Mouse (Mus musculus) midbrain, embryonic 14.5 days (tissue): ENCODE measurements at regions not wholly inside any gene's neighbourhood (a gene's known extent, or its start where the extent isn't known, plus 50 kb on each side); places are given as distances from the start of the nearest gene placed in this dataset.

ENCODE experiments used
- ATAC-seq: fragments of 200-750 bp; cut with Nextera tagmentation; 2 replicates; pipeline ENCODE4 v1.8.0; 2017; ENCODE audit warnings: moderate number of reproducible peaks, moderate library complexity; ENCODE audit not compliant: low FRiP score, low TSS enrichment
- DNase-seq: peaks from one replicate; pipeline ENCODE4 v3.0.0-alpha.2; 2015
- H3K27ac ChIP-seq: fragments of 300-500 bp; sonication (generic); replicated peaks from 2 replicates; pipeline ENCODE4 v1.5.1; 2014; ENCODE audit warnings: mild to moderate bottlenecking, low read depth, low read length, moderate library complexity
- H3K27me3 ChIP-seq: fragments of 300-500 bp; sonication (generic); 2 replicates; pipeline ENCODE4 v1.6.1; 2014; ENCODE audit warnings: low read length, control low read depth, mixed read lengths; ENCODE audit not compliant: control insufficient read depth, insufficient read depth
- H3K36me3 ChIP-seq: fragments of 300-500 bp; sonication (generic); 2 replicates; pipeline ENCODE4 v1.6.1; 2014; ENCODE audit warnings: low read length, control low read depth; ENCODE audit not compliant: control insufficient read depth, insufficient read depth
- H3K4me1 ChIP-seq: fragments of 300-500 bp; sonication (generic); 2 replicates; pipeline ENCODE4 v1.6.1; 2014; ENCODE audit warnings: mild to moderate bottlenecking, antibody characterized with exemption, low read length, control low read depth; ENCODE audit not compliant: control insufficient read depth, insufficient read depth
- H3K4me2 ChIP-seq: fragments of 300-500 bp; sonication (generic); 2 replicates; pipeline ENCODE4 v1.6.1; 2014; ENCODE audit warnings: mild to moderate bottlenecking, low read length, moderate library complexity
- H3K4me3 ChIP-seq: fragments of 300-500 bp; sonication (generic); replicated peaks from 2 replicates; pipeline ENCODE4 v1.5.1; 2014; ENCODE audit warnings: low read depth, low read length
- H3K9ac ChIP-seq: fragments of 300-500 bp; sonication (generic); replicated peaks from 2 replicates; pipeline ENCODE4 v1.6.1; 2014; ENCODE audit warnings: mild to moderate bottlenecking, low read length, moderate library complexity
- H3K9me3 ChIP-seq: fragments of 300-500 bp; sonication (generic); 2 replicates; pipeline ENCODE4 v1.6.1; 2016; ENCODE audit warnings: low read length, control low read depth, mixed read lengths; ENCODE audit not compliant: control insufficient read depth
- WGBS: fragments of 180-500 bp; shearing (Covaris S2); extraction: QIAGEN DNeasy Blood & Tissue Kit; methylation state at CpG from one replicate; pipeline ENCODE4 v1.1.7; 2014; 5-methylcytosine and 5-hydroxymethylcytosine counted together

DNA sequence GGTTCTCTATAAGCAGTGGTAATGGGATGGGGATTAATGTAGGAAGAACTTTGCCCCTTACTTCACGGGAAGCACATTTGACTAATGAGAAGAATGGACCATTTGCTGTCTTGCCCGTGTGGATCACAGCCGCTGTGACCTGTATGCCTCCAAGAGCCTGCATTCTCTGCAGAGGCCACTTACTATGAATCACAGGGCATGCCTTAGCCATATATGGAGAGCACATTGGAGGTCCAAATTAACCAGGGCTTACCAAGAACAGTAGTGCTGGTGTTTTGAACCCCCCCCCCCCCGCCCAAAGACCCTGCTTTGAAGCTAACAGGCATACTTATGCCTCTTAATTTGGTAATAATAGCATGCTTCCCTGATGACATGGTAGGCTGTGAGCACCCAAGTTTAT, 236.8 kb upstream of the Nectin3 start:
- DNase-seq (no peak), ATAC-seq (no peak)
- 85% methylated on average over 4 of the region's 4 CpGs for WGBS
- no peak overlapping the region for H3K4me2 ChIP-seq
- no peak overlapping the region for H3K27ac ChIP-seq
- H3K9me3 ChIP-seq, result no peaks in the 10 kb centered on the region
- no peaks in the 10 kb centered on the region for H3K4me1 ChIP-seq
- no peak overlapping the region for H3K9ac ChIP-seq
- H3K27me3 ChIP-seq, result no peaks in the 10 kb centered on the region
- no peak overlapping the region for H3K4me3 ChIP-seq
- no peaks in the 10 kb centered on the region for H3K36me3 ChIP-seq

DNA sequence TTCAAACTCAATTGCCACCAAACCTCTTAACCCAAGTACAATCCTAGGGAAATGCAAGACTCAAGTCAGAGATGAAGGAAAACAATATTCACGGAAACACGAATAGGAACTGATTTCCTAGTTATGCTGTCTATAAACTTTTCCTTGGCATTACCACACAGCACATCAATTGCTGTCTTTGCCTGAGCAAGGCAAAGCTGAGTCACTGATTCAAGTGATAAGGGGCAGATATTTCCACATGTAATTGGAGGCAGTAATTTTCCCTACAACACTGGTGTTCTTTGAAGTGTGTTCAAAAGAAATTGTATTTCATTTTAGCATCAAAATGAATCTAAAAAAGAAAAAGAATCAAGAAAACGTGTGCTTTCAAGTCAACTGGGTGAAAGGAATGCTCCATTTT, 230.1 kb upstream of the Nectin3 start:
- H3K9me3 ChIP-seq, result no peaks in the 10 kb centered on the region
- 84% methylated on average over 3 of the region's 3 CpGs for WGBS
- H3K27me3 ChIP-seq, result no peaks in the 10 kb centered on the region
- ATAC-seq, result no peak
- H3K4me1 ChIP-seq, result no peaks in the 10 kb centered on the region
- no peak overlapping the region for H3K9ac ChIP-seq
- no peak for DNase-seq
- no peak overlapping the region for H3K4me2 ChIP-seq
- no peak overlapping the region for H3K4me3 ChIP-seq
- H3K27ac ChIP-seq, result no peak overlapping the region
- no peaks in the 10 kb centered on the region for H3K36me3 ChIP-seq

DNA sequence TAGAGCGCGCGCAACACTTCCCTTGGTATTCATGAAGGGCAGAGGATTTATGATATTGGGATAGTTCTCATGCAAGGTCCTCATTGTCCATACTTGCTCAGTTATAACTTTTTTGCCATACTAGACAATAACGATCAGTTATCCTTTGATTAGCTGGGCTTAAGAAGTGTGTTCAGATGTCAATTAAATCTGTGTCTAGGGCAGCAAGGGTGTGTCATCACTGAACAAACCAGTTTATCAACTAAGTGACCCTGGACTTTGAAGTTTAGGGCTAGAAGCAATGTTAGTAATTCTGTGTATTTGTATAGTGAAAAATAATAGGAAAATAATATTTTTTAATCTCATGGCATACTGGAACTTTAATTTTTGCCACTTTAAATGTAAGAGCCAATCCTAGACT, 225.3 kb upstream of the Nectin3 start:
- 96% methylated on average over 4 of the region's 4 CpGs for WGBS
- no peak overlapping the region for H3K9ac ChIP-seq

DNA sequence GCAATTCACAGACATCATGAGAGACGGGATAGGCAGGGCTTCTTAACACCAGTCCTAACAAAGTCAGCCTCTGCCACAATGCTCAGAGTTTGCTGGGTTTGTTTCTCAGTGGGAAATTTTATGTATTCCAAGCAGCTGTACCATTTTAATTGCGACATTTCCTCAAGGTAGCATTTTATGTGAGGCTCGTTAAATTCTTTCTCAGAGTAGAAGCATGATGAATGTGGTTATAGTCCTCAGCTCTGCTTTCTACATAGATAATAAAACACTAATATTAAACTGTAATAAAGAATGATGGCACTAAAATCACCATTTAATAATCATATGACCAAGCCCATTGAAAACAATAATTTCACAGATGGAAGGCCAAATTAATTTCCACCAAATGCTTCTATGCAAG, 181.5 kb upstream of the Nectin3 start:
- Histone ChIP-seq H3K27me3 (no peaks in the 10 kb centered on the region), H3K9me3 (no peaks in the 10 kb centered on the region), H3K4me3 (no peak overlapping the region), H3K27ac (no peak overlapping the region), H3K36me3 (no peaks in the 10 kb centered on the region), H3K4me2 (no peak overlapping the region), H3K9ac (no peak overlapping the region), H3K4me1 (no peaks in the 10 kb centered on the region)
- ATAC-seq (no peak), DNase-seq (no peak)
- 86% methylated on average over 3 of the region's 3 CpGs for WGBS

More for the DNA sequence above, 225.3 kb upstream of the Nectin3 start:
- no peak for ATAC-seq
- Histone ChIP-seq H3K4me2 (no peak overlapping the region), H3K4me3 (no peak overlapping the region), H3K36me3 (no peaks in the 10 kb centered on the region), H3K9me3 (no peaks in the 10 kb centered on the region), H3K27ac (no peak overlapping the region), H3K27me3 (no peaks in the 10 kb centered on the region), H3K4me1 (no peaks in the 10 kb centered on the region)
- no peak for DNase-seq

DNA sequence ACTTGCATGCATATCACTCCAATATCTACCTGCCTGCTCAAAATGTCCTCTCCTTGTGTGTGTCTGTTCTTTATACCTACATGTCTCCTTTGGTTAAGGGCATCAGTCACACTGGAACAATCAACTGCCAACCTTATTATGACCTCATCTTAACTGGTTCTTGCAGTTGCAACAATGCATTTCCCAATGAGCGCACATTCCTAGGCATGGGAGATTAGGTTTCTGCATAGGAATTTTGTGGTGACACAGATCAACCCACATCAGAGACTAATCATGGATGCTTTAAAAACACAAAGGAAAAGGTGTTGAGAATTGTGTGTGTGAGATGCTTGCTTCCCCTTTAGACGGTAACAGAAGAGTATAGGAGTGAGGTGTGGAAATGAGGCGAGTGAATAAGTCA, 171.3 kb upstream of the Nectin3 start:
- 55% methylated on average over 3 of the region's 3 CpGs for WGBS
- H3K27me3 ChIP-seq, result no peaks in the 10 kb centered on the region
- no peak for ATAC-seq
- no peaks in the 10 kb centered on the region for H3K36me3 ChIP-seq
- no peak for DNase-seq
- H3K9ac ChIP-seq, result no peak overlapping the region
- no peak overlapping the region for H3K4me2 ChIP-seq
- no peak overlapping the region for H3K27ac ChIP-seq
- H3K9me3 ChIP-seq, result no peaks in the 10 kb centered on the region
- no peak overlapping the region for H3K4me3 ChIP-seq
- H3K4me1 ChIP-seq, result no peaks in the 10 kb centered on the region

DNA sequence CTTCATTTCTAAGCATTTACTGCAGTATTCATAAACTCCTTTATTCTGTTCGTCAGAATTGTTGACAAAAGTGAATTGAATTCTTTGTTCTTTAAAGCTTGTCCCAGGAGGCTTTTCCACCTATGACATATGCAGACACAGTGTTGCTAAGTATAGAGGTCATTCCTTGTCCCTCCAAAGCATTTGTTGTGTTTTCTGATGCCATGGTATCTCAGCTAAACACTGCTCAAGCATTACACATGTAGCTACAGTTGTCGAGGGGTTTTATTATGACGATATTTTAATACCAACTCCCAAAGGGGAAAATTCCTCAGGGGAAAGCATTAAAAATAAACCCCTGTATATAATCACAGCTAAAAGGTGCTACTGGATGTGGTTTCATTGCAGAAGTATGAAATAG, 167.2 kb upstream of the Nectin3 start:
- DNase-seq (no peak), ATAC-seq (no peak)
- no peak overlapping the region for H3K4me2 ChIP-seq
- H3K4me1 ChIP-seq, result no peaks in the 10 kb centered on the region
- H3K9me3 ChIP-seq, result no peaks in the 10 kb centered on the region
- no peak overlapping the region for H3K4me3 ChIP-seq
- no peaks in the 10 kb centered on the region for H3K27me3 ChIP-seq
- no peak overlapping the region for H3K27ac ChIP-seq
- no peak overlapping the region for H3K9ac ChIP-seq
- H3K36me3 ChIP-seq, result no peaks in the 10 kb centered on the region
- WGBS, result 82% methylated on average over 3 of the region's 3 CpGs

DNA sequence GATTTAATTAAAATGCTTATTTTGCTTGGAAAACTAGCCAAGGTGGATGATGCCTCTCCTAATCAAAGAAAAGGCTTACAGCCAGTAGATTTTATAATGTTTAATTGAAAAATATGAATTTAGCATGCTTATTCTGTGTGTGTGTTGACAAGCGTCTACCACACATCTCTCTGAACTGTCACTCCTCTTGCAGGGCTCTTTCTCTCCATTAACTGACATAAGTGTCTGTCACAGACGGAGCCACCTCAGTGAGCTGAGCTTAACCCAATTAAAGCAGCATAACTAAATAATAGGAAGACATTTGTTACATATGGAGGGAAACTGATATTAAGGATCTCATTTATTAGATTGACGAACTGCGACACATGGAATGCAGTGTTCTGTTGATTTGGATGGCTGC, 164.7 kb upstream of the Nectin3 start:
- Histone ChIP-seq H3K36me3 (no peaks in the 10 kb centered on the region), H3K27ac (no peak overlapping the region), H3K4me2 (no peak overlapping the region), H3K9me3 (no peaks in the 10 kb centered on the region), H3K27me3 (no peaks in the 10 kb centered on the region), H3K9ac (no peak overlapping the region), H3K4me1 (no peaks in the 10 kb centered on the region), H3K4me3 (no peak overlapping the region)
- no peak for ATAC-seq
- WGBS, result 86% methylated on average over 4 of the region's 4 CpGs
- DNase-seq, result no peak

DNA sequence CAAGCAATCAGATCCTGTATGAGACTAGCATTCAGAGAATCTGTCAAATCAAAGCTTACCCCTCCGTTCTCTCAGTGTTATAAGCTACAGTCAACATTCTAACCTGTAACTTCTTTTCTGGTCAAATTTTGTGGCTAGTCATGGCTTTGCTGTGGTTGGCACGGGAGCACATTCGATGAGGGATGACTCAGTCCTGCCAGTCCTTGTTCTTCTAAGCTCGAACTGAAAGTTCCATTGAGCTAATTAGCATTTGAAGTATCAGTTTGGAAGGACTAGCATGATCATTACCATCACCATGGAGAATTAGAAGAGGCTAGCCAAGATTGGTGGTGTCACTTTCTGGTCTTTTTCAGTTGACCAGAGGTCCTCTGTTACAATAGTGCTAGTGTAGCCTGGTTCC, 156.7 kb upstream of the Nectin3 start:
- H3K4me3 ChIP-seq, result no peak overlapping the region
- no peak overlapping the region for H3K4me2 ChIP-seq
- H3K36me3 ChIP-seq, result no peaks in the 10 kb centered on the region
- ATAC-seq (no peak), DNase-seq (no peak)
- 79% methylated on average over 4 of the region's 4 CpGs for WGBS
- H3K4me1 ChIP-seq, result no peaks in the 10 kb centered on the region
- H3K9me3 ChIP-seq, result no peaks in the 10 kb centered on the region
- no peak overlapping the region for H3K27ac ChIP-seq
- H3K27me3 ChIP-seq, result no peaks in the 10 kb centered on the region
- H3K9ac ChIP-seq, result no peak overlapping the region

DNA sequence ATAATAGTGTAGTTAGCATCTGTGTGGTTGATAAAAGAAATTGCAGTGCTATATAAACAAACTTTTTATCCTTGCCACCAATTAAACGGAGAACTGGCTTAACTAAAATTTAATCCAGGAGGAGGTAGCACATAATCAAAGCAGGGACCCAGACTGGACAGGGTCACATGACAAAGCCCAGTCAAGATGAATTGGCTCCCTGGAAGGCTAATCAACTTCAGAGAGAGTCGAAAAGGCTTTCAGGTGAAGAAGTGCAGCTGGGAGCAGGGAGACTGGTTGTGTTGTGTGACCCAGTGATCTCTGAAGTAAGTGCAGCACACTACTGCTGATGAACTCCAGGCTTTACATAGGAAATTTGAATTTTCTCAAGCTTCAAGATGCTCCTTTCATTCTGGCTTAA, 127.5 kb upstream of the Nectin3 start:
- no peak for DNase-seq

More for the DNA sequence above, 127.5 kb upstream of the Nectin3 start:
- Histone ChIP-seq H3K27me3 (no peaks in the 10 kb centered on the region), H3K4me1 (no peaks in the 10 kb centered on the region), H3K4me2 (no peak overlapping the region), H3K36me3 (no peaks in the 10 kb centered on the region), H3K9ac (no peak overlapping the region), H3K4me3 (no peak overlapping the region), H3K9me3 (no peaks in the 10 kb centered on the region), H3K27ac (no peak overlapping the region)
- 27% methylated on average over 2 of the region's 2 CpGs for WGBS
- ATAC-seq, result no peak
